Mouse (Mus musculus): ENCODE results near the gene Ccdc167. TPM values are rescaled to one million over a fixed set of nuclear protein-coding genes. Genes with fewer than 3 reads are reported as not detected.
A peak's percentile ranks its signal among the peaks of the same experiment; 100 is the strongest.
"Not testable (repeated sequence)": the region's sequence is repeated elsewhere in the genome, so short reads cannot be mapped to it uniquely, and the experiment has no call there.

Gene Ccdc167
- total and polyA plus RNA-seq, 3 experiments = 4.4 to 10.4 (median 7.5) TPM

DNA sequence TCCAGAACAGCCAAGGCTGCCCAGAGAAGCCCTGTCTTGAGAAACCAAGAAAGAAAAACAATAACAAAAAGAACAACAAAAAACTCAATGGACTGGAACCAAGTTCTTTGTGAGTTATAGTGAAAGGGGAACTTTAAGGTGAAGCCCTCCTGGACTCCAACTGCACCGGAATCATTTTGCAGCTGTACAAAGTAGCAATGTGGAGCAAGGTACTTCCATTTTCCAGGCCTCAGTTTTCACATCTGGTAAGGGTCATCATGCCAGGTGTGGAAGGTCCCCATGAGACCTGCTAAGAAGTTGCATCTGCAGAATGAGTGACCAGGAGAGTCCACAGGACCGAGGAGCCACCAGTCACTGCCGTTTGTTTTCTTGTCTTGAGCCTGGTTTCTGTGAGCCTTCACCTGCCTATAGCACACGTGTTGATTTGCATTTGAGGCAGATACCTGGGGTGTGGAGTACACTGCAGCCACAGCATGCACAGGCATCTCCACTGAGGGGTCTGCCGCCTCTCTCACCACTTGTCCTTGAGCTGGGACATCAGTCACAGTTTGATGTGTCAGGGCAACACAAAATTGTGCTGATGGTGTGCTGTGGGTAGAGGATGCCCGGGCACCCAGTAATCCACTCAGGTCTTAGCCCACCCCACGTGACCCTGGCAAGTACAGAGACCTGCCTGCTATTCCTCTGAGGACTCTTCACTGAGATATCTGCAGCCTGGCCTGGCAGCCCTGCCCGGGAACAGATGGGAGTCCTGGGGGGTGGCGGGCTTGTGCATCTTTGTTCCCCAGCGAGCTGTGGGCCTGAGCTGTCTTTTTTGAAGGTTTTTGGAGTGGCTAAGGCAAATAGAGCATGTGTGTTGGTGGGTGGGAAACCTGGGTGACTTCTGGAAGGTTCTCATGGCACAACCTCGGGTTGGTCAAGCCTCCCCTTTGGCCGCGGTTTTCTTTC lies 3.1 kb upstream of the Ccdc167 start:
- DNase-seq = no peak

DNA sequence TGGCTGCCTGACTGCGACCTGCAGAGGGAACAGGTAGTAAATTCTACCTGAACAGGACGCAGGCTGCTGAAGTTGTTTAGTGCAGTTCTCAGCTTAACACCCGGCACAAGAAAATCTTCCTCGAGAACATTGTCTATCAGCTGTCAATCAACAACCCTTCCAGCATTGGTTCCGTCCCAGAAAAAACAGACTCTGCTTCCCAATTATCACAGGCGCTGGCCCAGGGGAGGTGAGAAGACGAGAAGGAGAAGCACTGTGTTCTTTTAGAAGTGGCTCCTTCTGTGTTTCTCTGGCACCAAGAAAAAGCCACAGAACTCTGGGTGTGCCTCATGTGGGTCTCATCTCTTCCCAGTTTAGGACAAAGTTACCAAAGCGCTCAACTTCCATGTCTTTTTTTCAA lies 1.8 kb upstream of the Ccdc167 start:
- DNase-seq = no peak

DNA sequence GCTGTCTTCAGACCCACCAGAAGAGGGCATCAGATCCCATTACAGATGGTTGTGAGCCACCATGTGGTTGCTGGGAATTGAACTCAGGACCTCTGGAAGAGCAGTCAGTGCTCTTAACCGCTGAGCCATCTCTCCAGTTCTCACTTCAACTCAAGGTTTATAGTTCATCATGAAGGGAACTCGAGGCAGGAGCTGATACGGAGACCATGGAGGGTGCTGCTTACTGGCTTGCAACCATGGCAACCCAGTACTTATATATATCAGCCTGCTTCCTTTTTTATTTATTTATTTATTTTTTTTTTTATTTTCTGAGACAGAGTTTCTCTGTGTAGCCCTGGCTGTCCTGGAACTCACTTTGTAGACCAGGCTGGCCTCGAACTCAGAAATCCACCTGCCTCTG lies 3.1 kb downstream of the Ccdc167 start:
- DNase-seq = not testable (repeated sequence)

DNA sequence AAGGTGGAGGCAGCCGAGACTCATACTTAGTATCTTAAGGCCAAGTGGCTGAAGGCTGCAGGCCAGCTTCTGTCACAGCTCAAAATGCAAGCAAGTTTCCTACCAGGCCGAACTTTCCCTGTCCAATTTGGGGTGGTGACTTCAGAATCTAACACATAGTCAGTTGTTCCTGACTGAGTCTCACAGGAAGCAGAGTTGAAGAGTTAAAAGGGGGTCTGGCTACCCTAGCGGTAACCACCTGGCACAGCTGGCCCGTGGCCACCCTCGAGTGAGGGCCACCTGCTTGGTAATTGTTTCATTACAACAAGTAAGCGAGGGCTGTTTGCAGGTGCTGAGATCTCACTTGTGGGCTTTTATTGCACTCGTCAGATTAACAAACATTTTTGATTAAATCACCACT lies 4.3 kb downstream of the Ccdc167 start:
- no peak for DNase-seq

DNA sequence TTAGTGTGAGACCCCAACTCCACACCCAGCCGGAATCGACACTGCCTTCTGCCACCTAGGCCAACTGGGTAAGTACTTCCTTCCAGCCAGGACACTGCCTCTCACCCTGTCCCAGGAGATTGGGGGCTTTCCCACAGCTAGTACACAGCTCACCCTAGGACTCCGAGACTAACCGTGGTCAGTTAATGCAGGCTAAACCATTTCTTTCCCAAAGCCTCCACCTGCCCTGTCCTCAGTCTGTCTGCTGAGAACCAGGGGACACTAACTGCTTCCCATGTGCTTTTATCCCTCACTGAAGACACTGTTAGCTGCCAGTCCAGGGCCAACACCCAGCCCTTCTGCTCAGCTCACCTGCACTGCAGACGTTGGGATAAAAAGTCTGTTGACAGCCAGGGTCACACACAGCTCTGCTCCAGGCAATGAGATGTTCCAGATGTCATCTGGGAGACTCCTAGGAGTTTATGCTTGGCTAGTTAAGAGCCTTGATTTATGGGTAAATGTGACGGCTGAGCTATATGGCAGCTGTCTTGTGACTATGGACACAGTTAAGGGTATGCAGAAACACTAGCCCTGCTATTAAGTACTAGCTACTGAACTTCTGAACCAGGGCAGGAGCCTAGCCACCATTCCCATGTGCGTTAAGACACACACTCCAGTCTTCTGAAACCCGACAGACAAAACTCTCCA lies 5.0 kb downstream of the Ccdc167 start:
- DNase-seq = no peak

DNA sequence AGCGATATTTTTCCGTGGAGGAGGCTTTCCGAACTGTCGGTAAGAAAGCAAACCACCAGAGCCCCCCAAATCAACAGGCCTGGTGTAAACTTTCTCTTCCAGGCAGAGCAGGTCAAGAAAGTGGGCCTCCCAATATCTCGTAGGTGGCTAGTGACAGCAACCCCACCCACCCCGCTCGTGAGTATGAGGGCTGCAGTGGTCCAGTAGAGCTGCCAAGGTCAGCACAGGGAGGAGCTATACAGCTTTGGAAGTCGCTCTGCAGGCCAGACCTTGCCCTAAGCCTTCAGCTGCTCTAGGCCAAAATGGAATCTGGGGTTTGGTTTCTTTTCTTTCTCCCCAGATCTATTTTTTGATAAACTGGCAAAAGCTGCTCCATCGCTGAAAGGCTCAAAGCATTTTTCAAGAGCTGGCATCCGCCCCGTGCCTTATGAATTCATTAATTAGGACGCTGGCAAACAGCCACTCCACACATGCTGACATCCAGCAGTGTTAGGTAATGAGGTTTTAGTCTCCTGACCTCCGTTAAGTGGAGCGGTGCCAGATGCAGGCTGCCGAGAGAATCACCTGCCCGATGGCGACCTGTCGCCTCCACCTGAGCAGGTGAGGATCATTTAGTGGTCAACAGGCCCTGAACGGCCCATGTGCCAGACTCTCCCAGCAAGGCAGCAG lies 5.6 kb downstream of the Ccdc167 start:
- DNase-seq = peak; percentile 48

DNA sequence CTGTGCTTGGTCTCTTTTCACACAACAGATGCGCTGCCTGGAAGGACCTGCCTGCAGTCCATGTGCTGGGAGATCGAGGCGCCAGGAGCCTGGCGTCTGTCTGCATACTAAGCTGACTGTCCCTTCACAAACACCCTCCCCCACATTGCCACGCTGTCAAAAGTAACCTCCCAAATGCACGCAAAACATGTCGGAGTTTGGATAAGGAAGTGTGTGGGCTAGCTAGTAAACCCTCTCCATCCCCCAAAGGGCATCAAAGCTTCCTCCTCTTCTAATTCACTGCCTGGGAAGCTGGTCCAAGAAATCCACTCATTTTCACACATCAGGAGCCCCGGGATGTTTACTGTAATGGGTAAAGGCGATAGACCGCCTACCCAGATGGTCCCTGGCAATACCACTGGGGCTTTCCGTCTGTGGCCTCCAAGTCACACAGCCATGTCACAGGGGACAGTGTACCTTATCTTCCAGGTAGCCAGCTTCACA lies 6.2 kb downstream of the Ccdc167 start:
- DNase-seq = no peak

DNA sequence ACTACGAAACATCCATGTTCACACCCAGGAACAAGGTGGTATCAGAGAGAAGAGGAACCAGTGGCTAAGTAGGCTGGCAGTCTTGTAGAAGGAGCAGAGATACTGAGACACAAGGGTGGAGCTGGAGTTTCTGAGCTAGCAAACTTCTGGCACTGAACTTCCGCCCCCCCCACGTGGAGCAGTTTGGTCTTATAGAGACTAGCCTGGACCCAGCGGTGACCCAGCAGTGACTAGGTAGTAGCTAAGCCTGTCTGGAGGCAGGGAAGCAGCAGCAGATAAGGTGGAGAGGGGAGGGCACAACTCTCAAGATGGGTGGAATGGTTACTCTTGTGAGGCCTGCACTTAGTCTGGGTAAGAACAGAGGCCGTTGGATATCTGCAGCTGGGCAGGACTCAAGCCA lies 8.1 kb downstream of the Ccdc167 start:
- DNase-seq = no peak

DNA sequence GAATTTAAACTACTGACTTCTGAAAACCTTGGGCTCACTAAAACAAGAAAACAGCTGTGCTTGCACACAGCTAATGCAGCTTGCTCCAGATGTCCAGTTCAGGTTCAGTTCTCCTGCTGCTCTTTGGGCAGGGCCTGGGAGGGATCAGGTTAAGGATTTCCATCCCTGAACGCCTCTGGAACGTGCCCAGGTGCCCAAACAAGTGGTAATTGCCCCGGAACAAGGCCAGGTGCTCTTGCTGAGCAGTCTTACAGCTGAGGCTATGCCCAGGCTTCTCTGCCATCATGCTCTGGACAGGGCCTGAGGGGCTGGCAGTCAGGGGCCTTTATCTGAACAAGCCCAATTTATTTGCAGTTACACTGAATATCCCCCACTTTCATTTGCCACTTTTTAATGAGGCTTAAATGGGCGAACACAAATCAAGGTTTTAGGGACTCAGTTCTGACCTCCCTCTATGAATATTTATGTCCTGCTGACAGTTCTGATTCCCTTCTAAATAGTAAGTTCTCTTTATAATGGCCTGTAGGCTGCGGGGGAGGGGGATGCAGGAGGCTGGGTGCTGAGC lies 9.8 kb downstream of the Ccdc167 start:
- DNase-seq = no peak

DNA sequence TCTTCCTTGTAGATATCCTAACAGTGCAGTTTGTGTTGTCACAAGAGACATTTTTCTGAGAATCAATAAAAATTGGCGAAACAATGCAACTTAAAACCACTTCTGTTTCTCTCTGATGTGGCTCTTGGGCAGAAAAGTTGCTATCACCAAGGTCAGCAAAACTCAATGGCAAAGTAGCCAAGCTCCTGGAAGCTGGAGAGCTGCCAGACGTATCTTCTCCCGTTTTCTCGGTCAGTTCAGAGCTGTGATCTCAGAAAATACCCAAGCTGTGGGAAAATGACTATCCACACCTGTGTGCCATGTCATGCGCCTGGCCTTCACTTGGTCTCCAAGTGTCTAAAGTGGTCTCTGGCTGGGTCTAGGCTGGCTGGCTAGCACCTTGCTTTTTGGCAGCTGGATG lies 11.0 kb downstream of the Ccdc167 start:
- peak; percentile 47 for DNase-seq

DNA sequence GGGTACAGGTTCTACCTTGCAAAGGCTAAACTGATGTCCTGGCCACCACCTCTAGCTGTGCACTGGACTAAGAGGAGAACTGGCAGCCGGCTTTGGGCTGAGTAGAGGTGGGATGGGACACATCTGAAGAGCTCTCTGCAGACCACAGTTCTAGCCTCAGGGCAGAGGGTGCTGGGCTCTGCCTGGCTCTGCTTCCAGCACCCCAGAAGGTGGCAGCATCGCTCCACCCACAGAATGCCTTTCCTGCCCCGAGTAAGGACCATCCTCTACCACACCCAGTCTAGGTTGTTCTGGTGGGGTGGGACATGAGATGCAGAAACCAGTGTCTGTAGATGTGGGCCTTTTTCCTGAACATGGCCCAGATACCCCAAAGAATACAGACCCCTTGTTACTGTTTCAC lies 12.1 kb downstream of the Ccdc167 start:
- peak; percentile 50 for DNase-seq

DNA sequence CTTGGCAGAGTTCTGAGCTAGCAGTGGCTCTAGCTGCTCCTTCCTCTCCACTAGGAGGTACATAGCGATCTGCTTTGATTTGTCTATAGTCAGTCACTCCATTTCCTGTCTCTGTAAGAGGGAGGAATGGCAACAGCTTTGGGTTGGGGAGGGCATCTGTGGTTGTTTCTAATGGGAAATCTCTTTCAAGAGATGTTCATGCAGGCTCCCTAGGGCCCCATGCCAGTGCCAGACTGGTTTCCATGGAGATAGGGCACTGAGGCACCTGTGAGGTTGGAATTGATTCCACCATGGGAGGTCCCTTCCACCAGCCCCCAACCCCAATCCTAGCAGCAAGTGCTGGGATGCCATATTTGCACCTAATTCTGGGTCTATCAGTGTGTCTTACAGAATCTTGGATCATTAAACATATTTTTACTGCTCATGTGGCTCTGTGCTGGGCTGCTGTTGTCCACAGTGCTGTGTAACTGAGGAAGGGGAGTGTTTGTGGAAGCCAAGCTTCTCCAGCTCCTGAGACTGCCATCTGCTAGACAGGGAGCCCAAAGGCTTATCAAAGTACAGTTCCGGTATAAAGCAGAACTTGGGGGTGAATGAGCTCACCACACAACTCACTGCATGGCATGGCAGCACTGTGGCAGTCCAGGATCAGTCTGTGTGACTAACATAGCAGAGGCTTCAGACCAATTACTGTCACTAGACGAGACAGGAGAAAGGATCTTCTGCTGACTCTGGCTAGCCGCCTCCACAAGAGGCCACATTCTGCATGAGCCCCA lies 13.7 kb downstream of the Ccdc167 start:
- DNase-seq = no peak

DNA sequence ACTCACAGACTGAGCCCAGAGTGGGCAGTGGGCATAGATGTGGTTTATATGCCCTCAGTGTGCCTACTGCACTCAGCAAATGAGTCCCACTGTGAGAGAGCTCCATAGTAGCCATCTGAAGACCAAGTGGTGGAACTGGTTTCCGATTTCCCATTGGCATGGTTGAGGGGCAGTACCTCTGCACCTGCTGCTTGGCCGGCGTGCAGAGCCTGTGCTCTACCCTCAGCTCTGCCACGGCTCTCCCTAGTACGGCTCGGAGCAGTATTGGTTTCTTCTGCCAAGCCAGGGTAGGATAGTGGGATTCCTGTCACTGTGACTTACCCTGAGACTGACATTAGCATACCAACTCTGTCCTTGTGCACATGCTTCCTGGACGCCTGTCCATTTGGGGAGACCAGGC lies 16.3 kb downstream of the Ccdc167 start:
- DNase-seq = no peak

DNA sequence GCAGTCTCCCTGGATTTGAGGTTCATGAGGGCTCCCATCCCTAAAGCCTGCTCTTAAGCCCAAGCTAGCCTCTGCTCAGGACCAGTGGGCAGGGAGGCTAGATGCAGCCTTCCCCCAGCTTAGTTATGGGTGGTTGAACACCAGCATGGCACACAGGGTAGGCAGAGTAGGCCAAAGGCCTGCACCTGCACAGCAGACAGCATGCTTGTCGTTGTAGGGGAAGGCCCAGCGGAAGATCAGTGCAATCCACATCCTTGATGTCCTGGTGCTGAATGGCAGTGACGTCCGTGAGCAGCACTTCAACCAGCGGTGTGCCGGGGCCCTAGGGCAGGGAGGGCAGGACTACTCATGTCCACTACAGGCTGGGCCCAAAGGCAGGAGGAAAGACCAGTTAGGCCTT lies 18.4 kb downstream of the Ccdc167 start:
- no peak for DNase-seq

DNA sequence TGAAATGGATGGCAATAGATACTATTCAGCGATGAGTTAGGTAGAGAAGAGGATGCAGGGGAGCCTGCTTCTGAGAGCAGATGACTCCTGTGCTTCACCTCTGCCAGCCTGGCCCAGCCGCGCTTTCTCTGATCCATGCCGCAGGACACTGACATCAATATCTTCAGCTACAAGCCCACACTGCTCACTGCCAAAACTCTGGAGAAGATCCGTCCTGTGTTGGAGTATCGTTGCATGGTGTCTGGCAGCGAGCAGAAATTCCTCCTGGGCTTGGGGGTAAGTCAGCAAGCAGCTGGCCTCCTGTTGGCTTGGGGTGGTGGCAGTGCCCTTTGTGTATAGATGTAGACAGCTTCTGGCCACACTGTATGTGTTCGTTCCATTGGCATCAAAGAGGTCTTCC lies 19.9 kb downstream of the Ccdc167 start:
- DNase-seq = no peak

DNA sequence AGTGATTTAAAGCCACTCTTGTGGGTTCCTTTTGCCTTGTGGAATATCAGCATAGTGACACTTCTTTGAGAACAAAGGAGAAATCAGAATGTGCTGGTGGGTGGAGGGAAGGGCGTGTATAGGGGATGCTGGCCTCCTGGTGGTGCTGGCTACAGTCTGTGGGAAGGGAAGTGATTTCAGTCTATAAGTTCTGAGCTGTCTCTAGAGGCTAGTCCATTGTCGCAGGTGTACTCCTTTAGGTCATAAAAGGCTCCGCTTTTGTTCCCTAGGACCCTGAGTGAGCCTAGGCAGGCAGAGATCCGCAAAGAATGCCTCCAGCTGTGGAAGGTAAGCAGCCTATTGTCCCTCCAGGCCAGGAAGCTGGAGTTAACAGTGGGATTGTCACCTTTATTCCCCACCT lies 22.3 kb downstream of the Ccdc167 start:
- no peak for DNase-seq

DNA sequence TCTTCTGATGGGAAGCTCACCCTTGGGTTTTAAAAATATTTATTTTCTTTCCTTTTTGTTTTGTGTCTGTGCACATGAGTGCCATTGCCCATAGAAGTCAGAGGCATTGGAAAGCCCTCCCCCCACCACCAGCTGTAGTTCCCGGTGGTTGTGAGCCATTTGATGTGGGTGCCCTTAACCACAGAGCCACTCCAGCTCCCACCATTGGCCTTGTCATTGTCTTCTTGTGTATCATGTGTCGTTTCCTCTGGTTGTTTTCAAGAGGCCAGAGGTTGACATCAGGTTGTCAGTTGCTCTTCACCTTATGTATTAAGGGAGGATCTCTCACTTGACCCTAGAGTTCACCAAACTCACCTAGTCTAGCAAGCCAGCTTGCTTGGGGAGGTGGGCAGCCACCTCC lies 23.3 kb downstream of the Ccdc167 start:
- DNase-seq = no peak

DNA sequence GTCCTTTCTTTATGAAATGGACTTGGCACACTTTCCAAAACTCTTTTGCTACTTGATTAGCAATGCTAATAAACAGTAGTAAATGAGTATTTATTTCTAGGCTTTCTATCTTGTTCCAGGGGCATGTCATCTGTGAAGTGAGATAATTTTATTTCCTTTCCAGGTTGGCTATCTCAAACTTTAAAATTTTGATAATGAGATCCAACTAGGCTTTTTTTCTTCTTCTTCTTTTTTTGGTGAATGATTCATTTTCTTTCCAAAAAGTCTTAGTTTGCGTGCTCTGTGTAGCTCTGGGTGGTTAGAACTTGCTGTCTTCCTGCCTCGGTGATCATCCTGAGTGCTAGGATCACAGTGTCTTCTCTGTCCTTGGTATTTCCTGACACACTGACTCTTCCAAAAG lies 24.0 kb downstream of the Ccdc167 start:
- DNase-seq = no peak

DNA sequence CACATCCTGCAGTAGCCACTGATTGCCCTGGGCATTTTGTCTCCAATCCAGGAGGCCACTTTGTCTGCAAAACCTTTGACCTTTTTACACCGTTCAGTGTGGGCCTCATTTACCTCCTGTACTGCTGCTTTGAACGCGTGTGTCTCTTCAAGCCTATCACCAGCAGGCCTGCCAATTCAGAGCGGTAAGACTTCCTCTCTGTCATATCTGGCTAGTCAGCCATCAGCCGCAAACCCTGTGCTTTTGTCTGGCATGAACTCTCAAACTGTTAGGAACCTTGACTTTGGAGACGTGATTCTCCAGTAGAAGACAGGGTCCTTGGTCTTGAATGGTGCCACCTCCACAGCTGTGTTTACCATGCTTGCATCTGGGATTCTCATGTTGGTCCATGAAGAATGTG lies 26.6 kb downstream of the Ccdc167 start:
- DNase-seq = no peak

DNA sequence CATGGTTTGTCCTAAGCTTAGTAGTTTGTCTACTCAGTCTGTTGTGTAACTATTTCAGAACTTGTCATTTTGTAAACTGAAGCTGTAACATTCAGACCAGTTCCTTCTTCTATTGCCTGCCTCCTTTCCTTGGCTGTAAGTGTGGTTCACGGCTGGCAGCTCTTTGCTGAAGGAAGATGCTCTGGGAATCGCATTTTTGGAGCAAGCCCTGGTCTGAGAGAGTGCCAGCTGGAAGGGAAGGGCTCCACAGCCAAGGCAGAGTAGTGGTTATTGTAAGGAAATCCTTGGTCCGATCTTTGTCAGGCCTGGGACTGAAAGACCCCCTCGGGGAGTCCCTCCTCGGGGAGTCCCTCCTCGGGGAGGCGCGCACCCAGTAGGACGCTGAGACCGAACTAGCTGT lies 28.2 kb downstream of the Ccdc167 start:
- DNase-seq = no peak

DNA sequence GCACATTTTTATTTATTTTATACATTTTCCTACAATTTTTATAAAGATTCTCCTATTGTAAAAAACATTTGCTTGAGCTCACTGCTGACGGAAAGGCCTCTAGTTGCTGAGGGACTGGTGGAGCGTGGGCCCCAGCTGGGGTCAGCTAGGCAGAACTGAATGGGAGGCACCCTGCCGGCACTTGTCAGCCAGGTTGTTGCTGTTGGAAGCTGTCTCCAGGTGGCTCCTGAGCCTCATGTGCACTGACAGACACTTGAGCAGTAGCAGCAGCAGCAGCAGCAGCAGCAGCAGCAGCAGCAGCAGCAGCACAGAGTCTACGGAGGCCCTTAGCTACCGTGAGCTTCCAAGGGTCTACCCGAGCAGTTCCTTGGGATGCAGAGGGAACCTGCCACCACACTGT lies 29.5 kb downstream of the Ccdc167 start:
- DNase-seq = no peak

DNA sequence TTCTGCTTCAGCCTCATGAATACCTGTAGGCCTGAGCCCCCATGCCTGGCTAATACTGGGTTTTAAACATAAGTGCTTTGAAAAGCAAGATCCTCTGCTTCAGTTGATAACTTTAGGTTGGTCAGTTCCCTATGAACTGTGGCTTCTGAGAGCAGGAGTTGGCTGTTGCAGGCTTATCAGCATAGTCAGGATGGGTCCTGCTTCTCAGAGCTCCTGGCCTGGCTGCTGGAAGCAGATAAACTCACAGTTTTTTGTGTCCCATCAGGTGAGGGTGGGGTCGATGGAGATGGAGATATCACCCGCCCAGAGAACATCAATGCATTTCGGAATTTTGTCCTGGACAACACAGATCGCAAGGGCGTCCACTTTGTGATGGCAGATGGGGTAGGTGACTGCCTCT lies 30.1 kb downstream of the Ccdc167 start:
- DNase-seq = no peak

Measured in adrenal gland, adult 2 months (tissue).